Mouse (Mus musculus) bone marrow, adult 2 months (tissue): ENCODE results near the gene Alyref.

Experiments
- CTCF ChIP-seq: fragments of 200-500 bp; IDR thresholded peaks from 2 replicates; pipeline ENCODE4 v1.5.1; 2011; ENCODE audit warnings: low read length, control low read depth; ENCODE audit not compliant: control insufficient read depth, insufficient read depth
- POLR2A ChIP-seq: fragments of 200-500 bp; IDR thresholded peaks from 2 replicates; pipeline ENCODE4 v1.6.1; 2011; ENCODE audit warnings: low read depth, mild to moderate bottlenecking, control low read depth, low read length, borderline replicate concordance; ENCODE audit not compliant: control insufficient read depth

DNA sequence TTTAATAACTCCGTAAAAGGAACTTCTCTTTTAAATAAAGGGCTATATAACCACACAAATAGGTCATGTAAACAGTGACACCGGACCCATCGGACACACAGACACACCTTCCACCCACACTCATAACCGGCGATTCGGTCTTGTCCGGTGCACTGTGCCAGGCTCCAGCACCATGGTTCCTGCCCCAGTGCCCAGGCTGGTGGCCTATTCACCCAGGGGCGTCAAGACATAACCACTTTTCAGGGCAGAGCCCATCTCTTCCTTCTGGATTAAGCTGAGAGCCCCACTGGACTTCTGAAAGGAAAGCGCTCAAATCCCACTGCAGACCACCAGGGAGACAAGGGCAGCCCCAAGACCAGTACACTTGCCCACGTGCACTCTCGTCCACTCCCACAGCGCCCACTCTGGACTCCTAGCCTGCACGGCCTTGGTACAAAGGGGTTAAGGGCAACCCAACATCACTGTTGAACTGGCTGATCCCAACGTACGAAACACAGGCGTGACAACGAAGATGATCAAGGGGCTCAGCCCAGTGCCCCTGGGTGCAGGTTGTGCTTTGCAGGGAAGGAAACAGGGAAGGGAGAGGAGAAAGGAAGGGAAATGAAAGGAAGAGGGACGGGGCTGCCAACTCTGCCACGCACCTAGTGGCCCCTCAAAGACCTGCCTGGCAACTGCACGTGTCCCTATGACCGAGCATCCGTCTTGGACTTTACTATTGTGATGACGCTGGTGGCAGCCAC is 30.6 kb upstream of the Alyref start:
- TF ChIP-seq CTCF (no peak), POLR2A (no peak)
